Mouse (Mus musculus) CH12.LX (cell line): ENCODE measurements around the gene Glp1r. TPM values are rescaled to one million over a fixed set of nuclear protein-coding genes. Genes with fewer than 3 reads are reported as not detected.
A peak's percentile ranks its signal among the peaks of the same experiment; 100 is the strongest.

Experiments
- DNase-seq: peaks from one replicate; pipeline ENCODE4 v3.0.0-alpha.2; 2013; ENCODE audit errors: extremely low read depth
- H3K27ac ChIP-seq: 2 replicates; pipeline ENCODE4 v1.5.1; 2012; ENCODE audit warnings: low read depth, mild to moderate bottlenecking, control low read depth, moderate library complexity; ENCODE audit not compliant: insufficient read depth
- H3K27me3 ChIP-seq: replicated peaks from 2 replicates; pipeline ENCODE3; 2012; ENCODE audit warnings: inconsistent platforms
- H3K36me3 ChIP-seq, 2 experiments: replicated peaks in 1 of 2; 2 replicates each; pipeline versions ENCODE3 to v1.6.1; 2012; ENCODE audit warnings: inconsistent platforms in 1 of 2, low read length in 1 of 2, mild to moderate bottlenecking in 1 of 2, mixed read lengths in 1 of 2, moderate library complexity in 1 of 2; ENCODE audit not compliant: control insufficient read depth in 1 of 2, insufficient read depth in 1 of 2
- H3K4me1 ChIP-seq, 2 experiments: 2 replicates each; pipeline ENCODE4 v1.6.1; 2012; ENCODE audit warnings: inconsistent platforms in 1 of 2, moderate library complexity in 1 of 2; ENCODE audit not compliant: insufficient read depth in 2 of 2, control insufficient read depth in 1 of 2
- H3K4me2 ChIP-seq: 2 replicates; pipeline ENCODE4 v1.6.1; 2012; ENCODE audit warnings: low read depth, mild to moderate bottlenecking, control low read depth; ENCODE audit not compliant: poor library complexity, insufficient read depth, severe bottlenecking
- H3K4me3 ChIP-seq, 3 experiments: fragments of 150-350 bp in 1 of 3; sonication (generic) in 1 of 3; replicated peaks in 1 of 3; 2 replicates each; pipeline versions ENCODE3 to v1.5.1; 2011 to 2012; ENCODE audit warnings: low read depth in 2 of 3, low read length in 2 of 3, mild to moderate bottlenecking in 2 of 3, moderate library complexity in 2 of 3, control low read depth in 1 of 3, improper control_type of control experiment in 1 of 3, inconsistent platforms in 1 of 3, mixed read lengths in 1 of 3; ENCODE audit not compliant: poor library complexity in 1 of 3
- H3K79me2 ChIP-seq: replicated peaks from 2 replicates; pipeline ENCODE4 v1.6.1; 2012; ENCODE audit warnings: mild to moderate bottlenecking, moderate library complexity; ENCODE audit not compliant: control insufficient read depth, poor library complexity, insufficient read depth, severe bottlenecking; ENCODE audit errors: extremely low read depth
- H3K9ac ChIP-seq: 2 replicates; pipeline ENCODE4 v1.6.1; 2012; ENCODE audit warnings: low read depth, mild to moderate bottlenecking, control low read depth, moderate library complexity; ENCODE audit not compliant: insufficient read depth
- H3K9me3 ChIP-seq: replicated peaks from 2 replicates; pipeline ENCODE3; 2012; ENCODE audit warnings: low read length, inconsistent platforms, mixed read lengths
- BHLHE40 ChIP-seq: IDR thresholded peaks from 2 replicates; pipeline ENCODE4 v1.6.1; 2011; ENCODE audit warnings: mild to moderate bottlenecking, low read depth, low read length, improper control_type of control experiment
- CHD2 ChIP-seq: IDR thresholded peaks from 2 replicates; pipeline ENCODE4 v1.6.1; 2011; ENCODE audit warnings: low read length, improper control_type of control experiment
- CTCF ChIP-seq, 2 experiments: IDR thresholded peaks in 1 of 2; conservative IDR thresholded peaks in 1 of 2; 2 replicates each; pipeline ENCODE4 v1.5.1; 2011 to 2012; ENCODE audit warnings: low read depth in 2 of 2, low read length in 2 of 2, improper control_type of control experiment in 1 of 2, inconsistent platforms in 1 of 2, mild to moderate bottlenecking in 1 of 2, moderate library complexity in 1 of 2
- ELF1 ChIP-seq: IDR thresholded peaks from 2 replicates; pipeline ENCODE4 v1.6.1; 2014; ENCODE audit warnings: low read depth, mild to moderate bottlenecking, inconsistent platforms, low read length, improper control_type of control experiment
- IRF4 ChIP-seq: IDR thresholded peaks from 2 replicates; pipeline ENCODE4 v1.6.1; 2014; ENCODE audit warnings: low read depth, mild to moderate bottlenecking, inconsistent platforms, low read length, improper control_type of control experiment
- JUN ChIP-seq: IDR thresholded peaks from 2 replicates; pipeline ENCODE4 v1.6.1; 2011; ENCODE audit warnings: low read depth, mild to moderate bottlenecking, low read length, improper control_type of control experiment, moderate library complexity; ENCODE audit not compliant: insufficient read depth
- JUND ChIP-seq: conservative IDR thresholded peaks from 2 replicates; pipeline ENCODE4 v1.6.1; 2011; ENCODE audit warnings: low read depth, low read length, improper control_type of control experiment
- KAT2A ChIP-seq: IDR thresholded peaks from 2 replicates; pipeline ENCODE4 v1.6.1; 2012; ENCODE audit warnings: low read length, improper control_type of control experiment, inconsistent platforms; ENCODE audit not compliant: insufficient replicate concordance
- MAFK ChIP-seq: IDR thresholded peaks from 2 replicates; pipeline ENCODE4 v1.6.1; 2011; ENCODE audit warnings: low read length, improper control_type of control experiment; ENCODE audit not compliant: insufficient replicate concordance
- MAX ChIP-seq: IDR thresholded peaks from 2 replicates; pipeline ENCODE4 v1.6.1; 2011; ENCODE audit warnings: low read length, improper control_type of control experiment
- MYC ChIP-seq: IDR thresholded peaks from 2 replicates; pipeline ENCODE4 v1.6.1; 2011; ENCODE audit warnings: low read depth, mild to moderate bottlenecking, improper control_type of control experiment, low read length
- NELFE ChIP-seq: IDR thresholded peaks from 2 replicates; pipeline ENCODE4 v1.6.1; 2011; ENCODE audit warnings: low read depth, low read length, improper control_type of control experiment
- POLR2AphosphoS2 ChIP-seq: IDR thresholded peaks from 2 replicates; pipeline ENCODE4 v1.6.1; 2011; ENCODE audit warnings: low read depth, low read length, improper control_type of control experiment
- SIN3A ChIP-seq: IDR thresholded peaks from 2 replicates; pipeline ENCODE4 v1.6.1; 2012; ENCODE audit warnings: low read length, improper control_type of control experiment, inconsistent platforms
- SMC3 ChIP-seq: IDR thresholded peaks from 2 replicates; pipeline ENCODE4 v1.6.1; 2011; ENCODE audit warnings: low read depth, low read length, improper control_type of control experiment
- TCF12 ChIP-seq: IDR thresholded peaks from 2 replicates; pipeline ENCODE4 v1.6.1; 2014; ENCODE audit warnings: low read depth, mild to moderate bottlenecking, inconsistent platforms, low read length, improper control_type of control experiment
- USF1 ChIP-seq: IDR thresholded peaks from 2 replicates; pipeline ENCODE4 v1.6.1; 2014; ENCODE audit warnings: low read depth, mild to moderate bottlenecking, inconsistent platforms, low read length, improper control_type of control experiment
- USF2 ChIP-seq: conservative IDR thresholded peaks from 2 replicates; pipeline ENCODE4 v1.6.1; 2011; ENCODE audit warnings: low read depth, low read length, improper control_type of control experiment
- dilution Hi-C: fragments of 300-500 bp; cut with MboI; formaldehyde crosslinking; loops from 2 replicates; pipeline ENCODE4 v1.14.3; 2020; ENCODE audit warnings: low sequenced_read_pairs; ENCODE audit not compliant: extremely low pct_unique_long_range_greater_than_20kb, extremely low pct_ligation_motif_present
- in situ Hi-C: fragments of 300-500 bp; cut with MboI; formaldehyde crosslinking; loops from 3 replicates; pipeline ENCODE4 v1.14.3; 2019; ENCODE audit warnings: low sequenced_read_pairs, low pct_ligation_motif_present, low pct_unique_long_range_greater_than_20kb, mixed read lengths
- polyA plus RNA-seq: library from polyadenylated mRNA; unstranded; fragments of >175 nt; gene quantifications from 2 replicates; pipeline ENCODE4 v1.2.1, GENCODE M21; 2012; ENCODE audit warnings: low read depth; ENCODE audit not compliant: insufficient read length
- total RNA-seq, 2 experiments: library from RNA; depleted of rRNA; stranded (reverse); fragments of 300-350 nt in 1 of 2; fragments of >200 nt in 1 of 2; gene quantifications; 2 replicates each; pipeline ENCODE4 v1.2.3; 2012 to 2014

Glp1r gene
- total and polyA plus RNA-seq, 3 experiments: 0.04 TPM; not detected in 2

GRCm38 (mm10) chr17:30871040-30871439 lies 30.6 kb upstream of the Glp1r start:
- no peak overlapping the region for H3K27ac ChIP-seq
- no peak overlapping the region for H3K9ac ChIP-seq
- peaks cover 7% of the 10 kb centered on the region for H3K9me3 ChIP-seq
- dilution Hi-C loops: no loop called here
- H3K27me3 ChIP-seq: peaks cover 3% of the 10 kb centered on the region
- no peak overlapping the region for H3K4me3 ChIP-seq
- H3K79me2 ChIP-seq: no peaks in the 10 kb centered on the region
- in situ Hi-C loops: no loop called here
- H3K4me1 ChIP-seq: no peaks in the 10 kb centered on the region
- H3K4me2 ChIP-seq: no peak overlapping the region
- no peak for TF ChIP-seq TCF12
- no peak for TF ChIP-seq IRF4
- TF ChIP-seq JUN: no peak
- no peak for TF ChIP-seq USF2
- TF ChIP-seq SMC3: no peak
- no peak for TF ChIP-seq MYC
- TF ChIP-seq SIN3A: no peak
- TF ChIP-seq CHD2: no peak
- TF ChIP-seq ELF1: no peak
- no peak for TF ChIP-seq BHLHE40
- TF ChIP-seq KAT2A: no peak
- TF ChIP-seq USF1: no peak
- no peak for TF ChIP-seq MAFK
- TF ChIP-seq POLR2AphosphoS2: no peak
- no peak for TF ChIP-seq NELFE
- TF ChIP-seq MAX: no peak
- DNase-seq: no peak
- no peaks in the 10 kb centered on the region for H3K36me3 ChIP-seq

GRCm38 (mm10) chr17:30874276-30874675 lies 27.3 kb upstream of the Glp1r start:
- in situ Hi-C loops: no loop called here
- no peaks in the 10 kb centered on the region for H3K4me1 ChIP-seq
- dilution Hi-C loops: no loop called here
- no peak for DNase-seq
- no peak overlapping the region for H3K4me2 ChIP-seq
- no peak overlapping the region for H3K9ac ChIP-seq
- H3K79me2 ChIP-seq: no peaks in the 10 kb centered on the region
- H3K36me3 ChIP-seq: no peaks in the 10 kb centered on the region
- H3K27ac ChIP-seq: no peak overlapping the region
- TF ChIP-seq NELFE: no peak
- TF ChIP-seq JUND: no peak
- TF ChIP-seq CTCF (conservative IDR thresholded peaks at IDR 0.05 in 1 of 2, IDR thresholded peaks at IDR 0.05 in 1 of 2; ENCODE audit: low read depth in 2 of 2, low read length in 2 of 2): peak; percentile 49 to 74
- no peaks in the 10 kb centered on the region for H3K27me3 ChIP-seq
- peaks cover 13% of the 10 kb centered on the region for H3K9me3 ChIP-seq
- no peak overlapping the region for H3K4me3 ChIP-seq
